Mouse (Mus musculus) cerebellum, adult 9-11 months (tissue): ENCODE results near the gene Polr2e.

ENCODE experiments used
- DNase-seq: peaks from one replicate; pipeline ENCODE4 v3.0.0; 2022

Polr2e gene

DNA sequence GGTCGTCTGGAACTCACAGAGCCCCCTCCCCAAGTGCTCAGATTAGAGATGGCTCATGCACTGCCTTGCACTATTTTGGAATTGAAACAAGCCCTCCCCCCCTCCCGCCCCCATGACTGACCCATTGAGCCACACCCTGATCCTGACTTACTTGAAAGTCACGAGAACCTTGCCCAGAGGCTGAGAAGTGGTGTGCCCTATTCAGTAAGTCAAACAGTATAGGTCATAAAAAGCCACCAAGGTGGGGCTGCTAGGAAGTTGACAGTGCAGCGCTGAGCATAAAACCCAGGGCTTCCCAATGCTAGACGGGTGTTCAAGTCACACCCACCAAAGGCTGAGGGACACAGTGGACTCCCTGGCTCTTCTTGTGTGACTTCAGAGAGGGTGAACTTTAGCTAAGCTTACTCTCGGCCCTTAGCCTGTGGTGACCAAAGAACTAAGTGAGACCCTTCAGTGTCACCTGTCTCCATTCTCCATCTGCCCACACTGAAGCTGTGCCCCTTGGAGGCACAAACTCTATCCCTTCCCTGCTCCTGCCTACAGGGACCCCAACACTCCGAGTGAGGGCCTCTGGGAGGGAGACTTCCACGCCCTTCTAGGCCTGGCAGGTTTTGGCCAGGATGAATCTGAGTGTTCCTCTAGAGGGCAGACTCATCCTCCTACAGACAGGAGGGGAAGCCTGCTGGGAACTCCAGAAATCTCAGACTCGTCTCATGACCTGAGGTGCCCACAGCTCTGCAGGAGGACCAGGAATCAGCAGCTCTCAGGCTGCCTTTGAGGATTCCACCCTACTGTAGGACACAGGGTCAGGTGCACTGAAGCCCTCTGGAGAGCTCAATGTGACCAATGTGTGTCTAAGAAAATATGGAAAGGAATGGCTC is 5.8 kb downstream of the Polr2e start:
- DNase-seq, result peak; percentile 63

DNA sequence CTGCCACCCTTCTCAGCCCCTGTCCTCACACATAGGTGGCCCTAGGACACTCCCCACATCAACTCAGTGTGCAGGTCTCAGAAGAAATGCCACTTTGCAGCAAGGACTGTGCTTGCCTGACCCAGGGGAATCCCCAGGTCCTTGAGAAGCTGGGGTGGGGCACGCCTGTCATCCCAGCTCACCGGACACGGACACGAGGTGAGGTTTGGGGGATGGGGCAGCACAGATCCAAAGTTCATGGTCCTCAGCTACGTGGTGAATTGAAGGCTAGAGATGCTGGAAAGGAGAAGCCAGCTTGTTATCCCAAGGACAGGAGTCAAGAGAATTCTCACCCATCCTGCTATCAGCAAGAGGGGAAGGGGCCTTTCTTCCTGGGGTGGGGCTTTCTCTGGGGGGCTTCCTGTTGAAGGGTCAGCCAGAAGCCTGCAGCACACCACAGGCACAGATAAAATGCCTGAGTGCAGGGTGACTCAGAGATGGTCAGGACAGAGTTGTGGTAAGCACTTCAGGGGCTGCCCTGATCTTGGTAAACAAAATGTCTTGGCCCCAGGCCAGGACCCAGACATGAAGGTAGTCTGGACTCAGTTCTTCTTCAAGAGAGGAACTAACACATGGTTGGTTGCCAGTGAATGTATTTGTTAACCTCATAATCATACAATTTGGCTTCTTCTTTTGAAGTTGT is 6.7 kb downstream of the Polr2e start:
- peak; percentile 44 for DNase-seq

- no peak for DNase-seq
Measured at GRCm38 (mm10) chr10:80030736-80031135, 8.9 kb downstream of the Polr2e start.

DNA sequence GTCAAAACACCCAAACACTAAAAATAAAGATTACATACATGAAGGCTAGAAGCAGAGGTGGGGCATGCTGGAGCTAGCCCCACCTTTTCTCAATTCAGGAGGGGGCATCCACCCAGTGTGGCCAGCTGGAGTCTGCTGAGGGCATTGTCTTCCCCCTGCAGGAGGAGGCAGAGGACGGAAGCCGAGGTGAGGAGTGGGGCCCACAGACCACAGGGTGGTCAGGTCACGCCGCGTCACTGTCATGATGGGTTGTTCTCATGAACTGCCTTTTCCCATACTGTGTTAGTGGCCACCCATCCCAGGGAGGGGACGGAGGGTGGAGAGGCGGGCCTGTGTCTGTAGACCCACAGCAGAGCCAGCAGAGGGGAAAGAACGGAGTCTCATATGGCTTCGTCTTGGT is 9.4 kb downstream of the Polr2e start:
- DNase-seq, result no peak

GRCm38 (mm10) chr10:80028521-80028846 is 11.1 kb downstream of the Polr2e start:
- no peak for DNase-seq

DNA sequence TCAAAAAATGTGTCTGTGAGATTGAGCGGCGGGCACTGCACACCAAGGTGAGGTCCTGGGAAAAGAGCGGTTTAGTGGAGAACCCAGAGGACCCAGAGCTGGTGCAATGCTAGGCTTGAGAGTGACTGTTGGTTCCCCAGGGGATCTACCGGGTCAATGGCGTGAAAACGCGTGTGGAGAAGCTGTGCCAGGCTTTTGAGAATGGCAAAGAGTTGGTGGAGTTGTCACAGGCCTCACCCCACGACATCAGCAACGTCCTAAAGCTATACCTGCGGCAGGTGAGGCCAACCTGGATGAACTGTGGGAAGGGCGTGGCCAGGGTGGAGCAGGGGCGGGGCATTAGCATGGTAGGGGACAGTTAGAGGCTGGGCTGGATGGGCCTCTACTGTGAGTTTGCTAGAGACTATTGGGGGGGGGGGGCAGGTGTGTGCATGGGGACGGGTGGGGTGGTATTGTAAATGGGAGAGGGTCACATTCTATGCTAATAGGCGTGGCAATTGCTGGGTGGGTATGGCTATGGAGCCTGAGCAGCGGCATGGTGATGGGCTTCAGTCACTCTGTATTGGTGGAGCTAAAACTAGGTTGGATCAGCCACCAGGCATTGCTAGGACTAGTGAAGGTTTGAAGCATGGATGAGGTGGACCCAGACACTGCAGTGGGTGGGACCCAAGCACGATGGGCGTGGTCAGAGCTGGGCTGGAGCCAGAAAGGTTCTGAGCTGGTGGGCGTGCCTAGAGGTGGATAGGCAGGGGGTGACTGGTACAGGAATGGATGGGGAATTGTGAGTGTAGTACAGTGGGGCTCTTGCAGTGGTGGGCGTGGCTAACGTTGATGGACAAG is 11.7 kb downstream of the Polr2e start:
- no peak for DNase-seq

DNA sequence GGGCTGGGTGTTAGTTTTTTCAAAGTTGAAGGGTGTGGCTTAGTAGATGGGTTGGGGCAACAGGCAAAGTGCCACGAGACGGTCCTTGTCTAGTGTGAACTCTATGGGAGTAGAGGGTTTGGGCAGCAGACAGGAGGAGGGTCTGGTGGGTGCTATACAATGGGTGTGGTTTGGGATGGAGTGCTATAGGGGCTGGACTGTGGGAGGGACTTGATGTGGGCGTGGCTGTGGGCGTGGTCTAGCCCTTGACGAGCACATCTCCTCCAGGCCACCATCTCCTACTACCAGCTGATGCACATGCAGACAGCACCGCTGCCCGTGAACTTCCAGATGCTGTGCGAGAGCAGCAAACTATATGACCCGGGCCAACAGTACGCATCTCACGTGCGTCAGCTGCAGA is 13.7 kb downstream of the Polr2e start:
- DNase-seq, result no peak

GRCm38 (mm10) chr10:80025463-80025862 is 14.1 kb downstream of the Polr2e start:
- no peak for DNase-seq

GRCm38 (mm10) chr10:80025044-80025347 is 14.6 kb downstream of the Polr2e start:
- no peak for DNase-seq

DNA sequence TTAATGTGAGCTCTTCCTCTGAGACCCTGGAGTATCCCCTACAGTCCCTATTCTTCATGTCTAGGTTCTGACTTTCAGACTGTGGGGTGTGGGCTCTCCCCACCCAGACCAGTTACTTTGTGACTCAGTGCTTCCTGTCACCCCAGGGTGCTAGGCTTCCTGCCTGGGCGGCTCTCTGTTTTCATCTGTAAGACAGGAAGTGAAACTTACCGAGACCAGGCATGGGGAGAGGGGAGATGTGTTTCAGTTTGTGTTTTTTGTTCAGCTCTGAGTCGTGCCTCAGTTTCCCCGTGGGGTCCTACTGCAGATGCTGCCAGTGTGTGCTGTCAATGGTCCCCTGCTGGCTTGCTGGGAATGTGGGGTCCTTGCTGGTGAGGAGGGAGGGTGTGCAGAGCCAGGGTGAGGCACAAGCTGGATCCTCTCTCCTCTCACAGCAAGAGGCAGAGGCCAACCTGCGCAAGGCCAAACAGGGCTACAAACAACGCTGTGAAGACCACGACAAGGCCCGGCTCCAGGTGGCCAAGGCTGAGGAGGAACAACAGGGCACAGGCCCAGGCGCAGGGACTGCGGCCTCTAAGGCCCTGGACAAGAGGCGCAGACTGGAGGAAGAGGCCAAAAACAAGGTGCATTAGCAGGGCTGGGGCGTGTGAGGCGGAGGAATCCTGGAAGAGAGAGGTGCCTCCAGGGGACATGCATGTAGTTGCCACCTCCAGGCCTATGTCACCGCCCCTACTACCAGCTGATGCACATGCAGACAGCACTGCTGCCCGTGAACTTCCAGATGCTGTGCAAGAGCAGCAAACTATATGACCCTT is 15.2 kb downstream of the Polr2e start:
- DNase-seq, result no peak

- DNase-seq, result no peak
Measured at GRCm38 (mm10) chr10:80023758-80024157, 15.8 kb downstream of the Polr2e start.

- DNase-seq, result no peak
Measured at GRCm38 (mm10) chr10:80022806-80023205, 16.8 kb downstream of the Polr2e start.

DNA sequence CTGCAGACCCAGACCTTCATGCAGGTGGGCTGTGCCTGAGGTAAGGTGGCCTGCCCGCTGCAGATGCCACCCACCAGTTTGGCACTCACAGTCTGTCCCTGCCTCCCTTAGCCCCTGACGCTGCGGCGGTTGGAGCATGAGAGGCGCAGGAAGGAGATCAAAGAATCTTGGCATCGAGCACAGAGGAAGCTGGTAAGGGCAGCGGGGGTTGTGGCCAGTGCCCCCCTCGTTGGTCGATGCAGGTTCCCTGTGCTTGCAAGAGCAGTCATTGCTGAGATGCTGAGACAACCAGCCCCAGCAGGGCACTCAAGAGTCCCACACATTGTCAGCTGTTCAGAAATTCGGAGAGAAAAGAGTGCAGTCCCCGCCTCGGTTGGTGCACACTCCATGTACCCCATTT is 17.4 kb downstream of the Polr2e start:
- no peak for DNase-seq

GRCm38 (mm10) chr10:80021320-80021641 is 18.3 kb downstream of the Polr2e start:
- no peak for DNase-seq

GRCm38 (mm10) chr10:80020603-80021319 is 18.8 kb downstream of the Polr2e start:
- DNase-seq, result no peak

GRCm38 (mm10) chr10:80020191-80020590 is 19.4 kb downstream of the Polr2e start:
- DNase-seq, result no peak

DNA sequence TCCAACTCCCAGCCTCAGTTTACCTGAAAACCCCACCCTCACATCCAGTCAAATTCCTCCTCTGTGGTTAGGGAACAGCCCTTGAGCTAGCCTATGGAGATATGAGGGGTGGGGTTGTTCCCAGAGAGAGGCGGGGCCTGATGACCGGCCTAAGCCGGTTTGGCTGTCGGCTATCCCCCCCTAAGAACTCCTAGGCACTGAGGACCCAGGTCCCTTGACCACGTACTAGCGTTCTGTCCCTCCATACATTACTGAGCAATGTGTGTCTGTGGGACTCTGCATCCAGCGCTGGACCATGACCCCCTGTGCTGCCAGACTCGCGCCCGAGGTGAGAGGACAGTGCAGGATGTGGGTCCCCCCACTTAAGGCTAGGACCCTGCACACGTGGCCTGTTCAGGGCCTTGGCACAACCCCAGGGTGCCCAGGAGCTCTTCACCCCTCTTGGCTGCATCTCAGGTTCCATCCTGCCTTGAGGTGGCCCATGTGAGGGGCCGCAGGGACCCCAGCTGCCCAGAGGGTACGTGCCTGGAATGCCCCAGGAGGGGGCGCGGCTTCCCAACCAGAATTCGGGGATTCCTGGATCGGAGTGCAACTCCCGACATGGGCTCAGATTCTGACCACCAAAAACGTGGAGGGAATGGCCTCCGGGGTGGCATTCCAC is 20.0 kb downstream of the Polr2e start:
- no peak for DNase-seq

DNA sequence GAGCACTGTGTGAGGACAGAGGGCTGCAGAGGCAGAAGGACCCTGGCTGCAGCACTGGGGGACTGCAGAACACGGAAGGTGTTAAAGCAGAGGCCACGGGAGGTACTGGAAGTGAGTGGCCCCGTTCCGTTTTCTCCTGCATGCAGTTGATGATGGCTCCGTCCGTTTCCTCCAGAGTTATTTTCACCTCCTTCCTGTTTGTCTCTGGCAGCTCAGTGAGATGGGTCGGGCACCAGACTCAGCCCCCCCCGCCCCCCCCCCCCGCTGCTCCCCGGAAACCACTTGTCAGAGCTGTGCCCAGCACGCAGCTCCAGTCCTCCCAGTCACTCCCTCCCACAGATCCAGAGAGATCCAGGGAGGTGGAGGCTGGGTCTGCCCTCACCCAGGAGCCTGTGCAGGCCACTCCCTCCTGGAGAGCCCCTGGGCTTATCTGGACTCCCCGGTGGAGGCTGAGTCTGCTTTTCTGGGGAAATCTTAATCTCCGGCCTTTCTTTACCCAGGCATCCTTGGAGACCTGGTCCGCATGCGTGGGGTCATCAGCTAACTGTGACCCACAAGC is 20.8 kb downstream of the Polr2e start:
- DNase-seq, result no peak

GRCm38 (mm10) chr10:80017771-80018170 is 21.8 kb downstream of the Polr2e start:
- DNase-seq, result no peak

DNA sequence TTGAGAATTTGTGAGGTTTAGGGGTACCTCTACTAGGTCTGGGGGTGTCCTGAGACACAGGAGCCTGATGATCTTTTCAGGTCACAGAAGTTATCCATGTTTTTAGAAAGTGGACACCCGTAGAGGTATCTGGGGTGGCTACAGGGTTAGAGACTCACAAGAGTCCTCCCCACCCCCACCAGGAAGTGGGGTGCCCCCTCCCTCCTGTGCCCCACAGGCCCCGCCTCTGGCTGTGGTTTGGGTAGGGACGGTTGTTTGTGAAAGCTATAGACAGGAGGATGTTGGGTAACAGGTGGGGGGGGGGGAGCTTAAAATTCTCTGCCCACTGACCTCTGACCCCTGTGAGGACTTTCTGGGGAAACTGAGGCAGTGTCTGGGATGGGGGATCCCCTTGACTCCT is 22.2 kb downstream of the Polr2e start:
- no peak for DNase-seq

DNA sequence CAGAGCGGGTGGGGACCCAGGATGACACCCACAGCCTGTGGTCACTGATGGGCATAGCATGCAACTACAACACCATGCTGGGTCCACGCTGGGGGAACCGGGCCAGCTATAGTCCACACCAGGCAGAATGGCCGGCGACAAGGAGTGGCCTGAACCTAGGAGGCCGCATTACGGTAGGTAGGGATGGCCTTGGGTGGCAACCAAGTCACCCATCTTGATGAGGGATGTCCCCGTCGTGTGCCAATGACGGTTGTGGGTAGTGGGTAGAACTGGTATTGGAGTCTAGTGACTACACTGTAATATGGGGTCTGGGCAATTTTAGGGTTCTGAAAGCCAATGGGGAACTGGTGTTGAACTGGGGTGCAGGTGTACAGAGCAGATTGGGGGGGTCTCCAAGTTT is 22.7 kb downstream of the Polr2e start:
- no peak for DNase-seq

- DNase-seq, result no peak
Measured at GRCm38 (mm10) chr10:80016511-80016910, 23.1 kb downstream of the Polr2e start, which contains the start of gene Arhgap45. Gene Arhgap45 (plus strand): TSS chr10:80016653.
